Mouse (Mus musculus) kidney, embryonic 16.5 days (tissue): ENCODE data around the gene Cd163l1. TPM values are rescaled to one million over a fixed set of nuclear protein-coding genes. Genes with fewer than 3 reads are reported as not detected.

Experiments
- ATAC-seq: fragments of 200-750 bp; cut with Nextera tagmentation; 2 replicates; pipeline ENCODE4 v1.8.0; 2017; ENCODE audit warnings: moderate TSS enrichment; ENCODE audit not compliant: low FRiP score, low TSS enrichment
- H3K27ac ChIP-seq: fragments of 300-500 bp; sonication (generic); 2 replicates; pipeline ENCODE4 v1.5.1; 2014; ENCODE audit warnings: low read length
- H3K27me3 ChIP-seq: fragments of 300-500 bp; sonication (generic); 2 replicates; pipeline ENCODE4 v1.6.1; 2014; ENCODE audit warnings: low read length, control low read depth, mixed read lengths; ENCODE audit not compliant: insufficient read depth
- H3K36me3 ChIP-seq: fragments of 300-500 bp; sonication (generic); 2 replicates; pipeline ENCODE4 v1.6.1; 2014; ENCODE audit warnings: low read length, control low read depth, mixed read lengths; ENCODE audit not compliant: insufficient read depth
- H3K4me1 ChIP-seq: fragments of 300-500 bp; sonication (generic); 2 replicates; pipeline ENCODE4 v1.6.1; 2014; ENCODE audit warnings: low read length, control low read depth, mixed read lengths; ENCODE audit not compliant: insufficient read depth
- H3K4me2 ChIP-seq: fragments of 300-500 bp; sonication (generic); replicated peaks from 2 replicates; pipeline ENCODE4 v1.6.1; 2014; ENCODE audit warnings: low read depth, low read length
- H3K4me3 ChIP-seq: fragments of 300-500 bp; sonication (generic); 2 replicates; pipeline ENCODE4 v1.5.1; 2014; ENCODE audit warnings: mild to moderate bottlenecking, low read length
- H3K9ac ChIP-seq: fragments of 300-500 bp; sonication (generic); replicated peaks from 2 replicates; pipeline ENCODE4 v1.6.1; 2014; ENCODE audit warnings: low read length
- H3K9me3 ChIP-seq: fragments of 300-500 bp; sonication (generic); 2 replicates; pipeline ENCODE4 v1.6.1; 2016; ENCODE audit warnings: low read length, control low read depth
- WGBS: fragments of 180-500 bp; shearing (Covaris S2); extraction: QIAGEN DNeasy Blood & Tissue Kit; methylation state at CpG from one replicate; pipeline ENCODE4 v1.1.7; 2014; 5-methylcytosine and 5-hydroxymethylcytosine counted together
- polyA plus RNA-seq: library from polyadenylated mRNA; unstranded; fragments of >200 nt; fragmentation: Nextera tagmentation; extraction: Ambion mirVana; gene quantifications from 2 replicates; pipeline ENCODE4 v1.2.1, GENCODE M21; 2015

Gene Cd163l1
- polyA plus RNA-seq, 1 experiment from 2014 or later = 0.04 TPM

DNA sequence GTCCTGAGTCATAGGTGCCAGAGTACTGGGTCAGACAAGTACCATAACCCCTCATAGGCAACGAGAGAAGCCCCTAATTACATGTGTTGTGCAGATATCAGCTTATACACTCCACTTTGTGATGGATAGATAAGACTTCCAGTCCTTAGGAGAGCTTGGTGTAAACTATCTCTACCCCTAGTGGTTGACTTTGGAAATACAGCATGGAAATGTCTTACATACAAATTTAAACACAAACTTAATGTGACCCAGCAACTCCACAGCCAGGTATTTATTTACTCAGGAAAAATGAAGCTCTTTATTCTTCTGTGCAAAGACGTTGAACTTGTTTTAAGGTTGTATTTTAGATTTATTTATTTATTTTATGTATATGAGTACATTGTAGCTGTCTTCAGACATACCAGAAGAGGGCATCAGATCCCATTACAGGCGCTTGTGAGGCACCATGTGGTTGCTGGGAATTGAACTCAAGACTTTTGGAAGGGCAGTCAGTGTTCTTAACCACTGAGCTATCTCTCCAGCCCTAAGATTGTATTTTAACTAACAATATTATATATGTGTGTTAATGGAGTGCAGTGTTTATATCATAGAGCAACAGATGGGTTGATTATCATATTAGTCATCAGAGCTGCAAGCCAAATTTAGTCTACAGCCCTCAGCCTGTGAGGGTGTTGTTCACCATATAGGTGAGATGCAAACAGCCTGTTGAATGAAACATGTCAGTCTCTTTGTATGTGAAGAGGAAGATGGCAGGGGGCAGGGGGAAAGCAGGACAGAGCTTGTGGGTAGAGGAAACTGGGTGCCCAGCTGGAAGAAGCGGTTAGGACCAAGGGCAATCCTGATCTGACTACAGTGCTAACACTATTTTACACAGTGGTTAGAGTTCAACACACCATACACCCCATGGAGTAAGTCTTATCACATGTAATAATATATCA is 29.4 kb upstream of the Cd163l1 start:
- no peak overlapping the region for H3K4me2 ChIP-seq
- no peak for ATAC-seq
- WGBS = 66% methylated on average over 4 of the region's 4 CpGs

DNA sequence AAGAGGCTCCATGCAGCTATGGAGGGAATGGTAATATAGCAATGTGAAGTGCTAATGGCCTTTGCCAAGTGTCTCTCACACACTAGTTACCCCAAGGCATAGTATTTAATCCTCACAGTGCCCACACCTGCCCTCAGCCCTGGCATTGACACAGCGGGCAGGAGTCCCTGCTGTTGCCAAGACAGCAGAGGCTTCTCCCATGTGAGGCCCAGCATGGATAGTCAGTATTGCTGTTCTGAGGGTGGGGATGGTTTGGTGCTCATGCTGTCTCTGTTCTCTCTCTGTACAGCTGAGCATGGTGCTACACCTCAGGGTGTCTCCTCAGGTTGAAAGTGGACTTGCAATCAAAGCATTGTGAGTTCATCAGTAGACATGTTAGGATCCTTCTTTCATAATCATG is 27.6 kb upstream of the Cd163l1 start:
- Histone ChIP-seq H3K4me1 (no peaks in the 10 kb centered on the region), H3K9me3 (no peaks in the 10 kb centered on the region), H3K4me3 (no peak overlapping the region), H3K9ac (no peak overlapping the region), H3K36me3 (no peaks in the 10 kb centered on the region), H3K27me3 (no peaks in the 10 kb centered on the region), H3K27ac (no peak overlapping the region), H3K4me2 (no peak overlapping the region)
- 100% methylated on average over 1 of the region's 1 CpGs for whole genome bisulfite sequencing
- ATAC-seq = no peak

More for the DNA sequence above, 29.4 kb upstream of the Cd163l1 start:
- no peaks in the 10 kb centered on the region for H3K9me3 ChIP-seq
- H3K9ac ChIP-seq = no peak overlapping the region
- H3K27ac ChIP-seq = no peak overlapping the region
- no peaks in the 10 kb centered on the region for H3K36me3 ChIP-seq
- no peak overlapping the region for H3K4me3 ChIP-seq
- no peaks in the 10 kb centered on the region for H3K27me3 ChIP-seq
- H3K4me1 ChIP-seq = no peaks in the 10 kb centered on the region

GRCm38 (mm10) chr7:140192445-140192844 is 25.6 kb upstream of the Cd163l1 start:
- WGBS = 57% methylated on average over 2 of the region's 2 CpGs

GRCm38 (mm10) chr7:140192851-140193250 is 25.2 kb upstream of the Cd163l1 start:
- no peaks in the 10 kb centered on the region for H3K9me3 ChIP-seq
- no peaks in the 10 kb centered on the region for H3K4me1 ChIP-seq
- WGBS = 74% methylated on average over 2 of the region's 2 CpGs
- H3K36me3 ChIP-seq = no peaks in the 10 kb centered on the region
- H3K4me3 ChIP-seq = no peak overlapping the region
- no peak overlapping the region for H3K4me2 ChIP-seq
- no peak for ATAC-seq
- H3K27ac ChIP-seq = no peak overlapping the region
- no peak overlapping the region for H3K9ac ChIP-seq
- H3K27me3 ChIP-seq = no peaks in the 10 kb centered on the region

More at GRCm38 (mm10) chr7:140192445-140192844, 25.6 kb upstream of the Cd163l1 start:
- Histone ChIP-seq H3K4me3 (no peak overlapping the region), H3K27me3 (no peaks in the 10 kb centered on the region), H3K9ac (no peak overlapping the region), H3K27ac (no peak overlapping the region), H3K36me3 (no peaks in the 10 kb centered on the region), H3K9me3 (no peaks in the 10 kb centered on the region), H3K4me1 (no peaks in the 10 kb centered on the region), H3K4me2 (no peak overlapping the region)
- no peak for ATAC-seq

GRCm38 (mm10) chr7:140194031-140194430 is 24.0 kb upstream of the Cd163l1 start:
- Histone ChIP-seq H3K4me3 (no peak overlapping the region), H3K4me2 (no peak overlapping the region), H3K4me1 (no peaks in the 10 kb centered on the region), H3K9me3 (no peaks in the 10 kb centered on the region), H3K36me3 (no peaks in the 10 kb centered on the region), H3K9ac (no peak overlapping the region), H3K27ac (no peak overlapping the region), H3K27me3 (no peaks in the 10 kb centered on the region)
- WGBS = 84% methylated on average over 4 of the region's 4 CpGs
- ATAC-seq = no peak

GRCm38 (mm10) chr7:140196002-140196401 is 22.1 kb upstream of the Cd163l1 start:
- H3K9me3 ChIP-seq = no peaks in the 10 kb centered on the region
- 85% methylated on average over 8 of the region's 8 CpGs for WGBS
- no peak overlapping the region for H3K4me2 ChIP-seq
- H3K9ac ChIP-seq = no peak overlapping the region
- H3K36me3 ChIP-seq = no peaks in the 10 kb centered on the region
- no peaks in the 10 kb centered on the region for H3K27me3 ChIP-seq
- no peak overlapping the region for H3K4me3 ChIP-seq
- no peak for ATAC-seq
- H3K4me1 ChIP-seq = no peaks in the 10 kb centered on the region
- H3K27ac ChIP-seq = no peak overlapping the region

DNA sequence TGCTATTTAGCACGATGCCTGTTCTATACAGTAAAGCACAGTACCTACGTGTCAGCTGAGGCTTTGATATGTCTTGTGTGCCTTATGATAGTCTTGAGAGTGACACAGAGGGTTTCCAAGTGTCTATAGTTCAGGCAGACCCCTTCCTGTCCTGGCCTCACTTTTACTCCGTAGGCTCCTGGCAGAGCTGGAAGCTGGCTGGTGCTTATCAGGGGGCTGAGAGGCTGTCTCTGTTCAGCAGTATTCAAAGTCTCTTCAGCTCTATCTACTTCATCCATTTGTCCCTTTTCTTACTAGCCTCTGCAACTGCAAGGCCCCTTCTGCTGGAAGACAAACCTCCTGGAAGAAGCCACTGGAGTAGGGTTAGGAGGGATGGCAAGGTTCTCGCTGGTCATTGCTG is 17.0 kb upstream of the Cd163l1 start:
- no peaks in the 10 kb centered on the region for H3K36me3 ChIP-seq
- no peak overlapping the region for H3K27ac ChIP-seq
- no peaks in the 10 kb centered on the region for H3K27me3 ChIP-seq
- H3K9me3 ChIP-seq = no peaks in the 10 kb centered on the region
- no peak for ATAC-seq
- H3K4me1 ChIP-seq = no peaks in the 10 kb centered on the region
- 84% methylated on average over 4 of the region's 4 CpGs for WGBS
- no peak overlapping the region for H3K9ac ChIP-seq
- no peak overlapping the region for H3K4me3 ChIP-seq
- H3K4me2 ChIP-seq = no peak overlapping the region

DNA sequence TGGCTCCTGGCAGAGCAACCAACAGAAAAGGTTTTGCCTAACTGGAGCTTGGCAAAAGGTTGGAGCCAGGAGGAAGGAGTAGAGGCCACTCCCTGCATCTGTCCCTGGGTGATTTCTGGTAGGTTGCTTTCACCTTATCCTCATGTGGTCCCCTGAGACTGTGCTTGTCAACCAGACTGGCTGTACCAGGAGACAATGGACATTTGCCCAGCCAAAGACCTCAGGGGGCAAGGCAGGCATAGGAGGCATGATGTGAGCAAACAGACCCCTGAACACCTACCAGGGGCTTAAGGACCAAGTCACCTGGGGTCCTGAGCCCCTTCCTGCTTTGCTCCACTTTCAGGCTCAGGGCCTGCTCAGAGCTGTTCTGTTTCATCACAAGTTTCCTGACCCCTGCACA is 12.2 kb upstream of the Cd163l1 start, which contains the start of gene Olfr524:
Olfr524 (minus strand) TSS at position 101 of the 400 bp plus-strand sequence.
- no peaks in the 10 kb centered on the region for H3K4me1 ChIP-seq
- no peak within 1 kb of the TSS for H3K4me3 ChIP-seq
- H3K27ac ChIP-seq = no peak within 1 kb of the TSS
- no peak within 1 kb of the TSS for H3K4me2 ChIP-seq
- no peaks in the 10 kb centered on the region for H3K9me3 ChIP-seq
- no peaks in the 10 kb centered on the region for H3K36me3 ChIP-seq
- H3K27me3 ChIP-seq = no peaks in the 10 kb centered on the region
- no peak within 1 kb of the TSS for H3K9ac ChIP-seq
- ATAC-seq = no peak

- Histone ChIP-seq H3K4me2 (no peak overlapping the region), H3K27me3 (no peaks in the 10 kb centered on the region), H3K4me1 (no peaks in the 10 kb centered on the region), H3K27ac (no peak overlapping the region), H3K9me3 (no peaks in the 10 kb centered on the region), H3K4me3 (no peak overlapping the region), H3K36me3 (no peaks in the 10 kb centered on the region), H3K9ac (no peak overlapping the region)
- 83% methylated on average over 3 of the region's 3 CpGs for WGBS
- ATAC-seq = no peak
Observed at GRCm38 (mm10) chr7:140206904-140207303, 11.2 kb upstream of the Cd163l1 start.

- Histone ChIP-seq H3K4me2 (no peak overlapping the region), H3K27ac (no peak overlapping the region), H3K36me3 (no peaks in the 10 kb centered on the region), H3K27me3 (no peaks in the 10 kb centered on the region), H3K4me3 (no peak overlapping the region), H3K4me1 (no peaks in the 10 kb centered on the region), H3K9me3 (no peaks in the 10 kb centered on the region), H3K9ac (no peak overlapping the region)
- WGBS = 69% methylated on average over 8 of the region's 8 CpGs
- ATAC-seq = no peak
Observed at GRCm38 (mm10) chr7:140208153-140208552, 9.9 kb upstream of the Cd163l1 start.
